Mouse (Mus musculus) limb, embryonic 10.5 days (tissue): ENCODE measurements around the gene Spx. TPM values are rescaled to one million over a fixed set of nuclear protein-coding genes. Genes with fewer than 3 reads are reported as not detected.

ENCODE experiments used
- DNase-seq: peaks from one replicate; pipeline ENCODE4 v3.0.0-alpha.2; 2017; ENCODE audit warnings: low spot score
- H3K27ac ChIP-seq: fragments of 300-500 bp; sonication (generic); 2 replicates; pipeline ENCODE4 v1.5.1; 2016; ENCODE audit warnings: mild to moderate bottlenecking
- H3K27me3 ChIP-seq: fragments of 300-500 bp; sonication (generic); 2 replicates; pipeline ENCODE4 v1.6.1; 2016; ENCODE audit warnings: low read depth, mild to moderate bottlenecking; ENCODE audit not compliant: poor library complexity, severe bottlenecking
- H3K36me3 ChIP-seq: fragments of 300-500 bp; sonication (generic); 2 replicates; pipeline ENCODE4 v1.6.1; 2016; ENCODE audit warnings: mild to moderate bottlenecking, moderate library complexity
- H3K4me1 ChIP-seq: fragments of 300-500 bp; sonication (generic); 2 replicates; pipeline ENCODE4 v1.6.1; 2016
- H3K4me3 ChIP-seq: fragments of 300-500 bp; sonication (generic); 2 replicates; pipeline ENCODE4 v1.5.1; 2016; ENCODE audit warnings: mild to moderate bottlenecking, moderate library complexity
- H3K9me3 ChIP-seq: fragments of 300-500 bp; sonication (generic); replicated peaks from 2 replicates; pipeline ENCODE4 v1.6.1; 2016; ENCODE audit warnings: mild to moderate bottlenecking
- WGBS: fragments of 180-500 bp; shearing (Covaris S2); methylation state at CpG from one replicate; pipeline ENCODE4 v1.1.7; 2016; 5-methylcytosine and 5-hydroxymethylcytosine counted together
- polyA plus RNA-seq: library from polyadenylated mRNA; unstranded; fragments of >200 nt; fragmentation: Nextera tagmentation; extraction: Ambion mirVana; gene quantifications from 2 replicates; pipeline ENCODE4 v1.2.1, GENCODE M21; 2016

The Spx gene
- polyA plus RNA-seq, 1 experiment from 2014 or later = 0.78 TPM

DNA sequence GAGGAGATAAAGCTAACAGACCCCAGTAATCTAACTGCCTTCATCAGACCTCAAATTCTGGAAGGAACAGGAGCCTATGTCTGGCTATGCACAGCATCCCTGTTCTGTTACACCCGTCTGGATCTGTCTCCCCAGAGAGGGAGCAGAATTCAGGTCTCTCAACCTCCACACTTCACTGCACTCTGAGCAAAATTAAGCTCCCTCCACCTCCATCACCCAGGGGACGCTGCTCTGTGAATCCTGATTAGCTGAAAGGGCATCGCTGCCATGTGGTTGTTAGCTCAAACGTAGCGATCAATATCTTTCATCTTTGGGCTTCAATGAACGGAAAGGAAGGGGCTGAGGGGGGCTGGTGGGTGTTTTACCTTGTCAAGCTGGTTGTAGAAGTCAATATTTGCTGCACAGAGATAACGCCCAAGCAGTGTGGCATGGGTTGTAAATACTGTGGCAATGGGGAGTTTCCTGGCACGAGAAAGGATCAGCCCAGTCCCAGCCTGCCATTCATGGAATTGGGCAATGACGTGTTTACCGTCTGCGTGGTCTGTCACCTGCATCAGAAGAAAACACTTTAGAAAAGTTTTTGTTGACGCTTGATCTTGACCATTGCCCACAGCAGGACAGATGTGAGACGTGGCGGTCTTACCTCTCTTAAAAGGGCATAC lies 45.9 kb downstream of the Spx start:
- H3K27ac ChIP-seq = no peak overlapping the region
- 85% methylated on average over 14 of the region's 14 CpGs for WGBS
- no peaks in the 10 kb centered on the region for H3K4me1 ChIP-seq
- H3K9me3 ChIP-seq = no peaks in the 10 kb centered on the region
- DNase-seq = no peak
- H3K4me3 ChIP-seq = no peak overlapping the region
- H3K27me3 ChIP-seq = no peaks in the 10 kb centered on the region
- no peaks in the 10 kb centered on the region for H3K36me3 ChIP-seq

DNA sequence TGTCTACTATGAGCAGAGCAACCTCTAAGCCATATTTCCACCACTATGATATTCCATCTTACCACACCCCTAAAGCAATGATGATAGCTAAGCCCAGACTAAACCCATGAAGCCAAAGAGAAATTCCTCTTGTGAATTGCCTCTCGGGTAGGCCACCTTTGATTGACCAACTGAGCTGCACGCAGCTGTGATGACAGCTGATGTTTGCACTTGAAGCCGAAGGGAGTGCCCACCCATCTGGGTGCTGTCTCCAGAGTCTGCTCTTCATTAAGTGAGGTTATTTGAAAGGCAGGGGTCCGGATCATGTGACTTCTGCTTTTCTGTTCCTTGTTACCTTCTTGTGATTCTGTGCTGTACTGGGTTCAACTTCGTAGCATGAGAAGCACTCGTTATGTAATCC lies 49.0 kb downstream of the Spx start:
- Histone ChIP-seq H3K4me1 (no peaks in the 10 kb centered on the region), H3K36me3 (no peaks in the 10 kb centered on the region), H3K27me3 (no peaks in the 10 kb centered on the region), H3K27ac (no peak overlapping the region), H3K4me3 (no peak overlapping the region), H3K9me3 (no peaks in the 10 kb centered on the region)
- no peak for DNase-seq
- WGBS = 74% methylated on average over 6 of the region's 6 CpGs

Other genes with a start within 250 kb of the Spx start
- gene Slco1a6, start 204.9 kb upstream of the Spx start, polyA plus RNA-seq = not detected in 2 replicates
- not detected in 2 replicates for gene Iapp, start 115.0 kb upstream of the Spx start, polyA plus RNA-seq
- 0.06 TPM in 1 of 2 replicates, not detected in the other for gene Slco1a5, start 90.5 kb upstream of the Spx start, polyA plus RNA-seq
- 13.5 and 17.0 TPM in 2 replicates for gene Pyroxd1, start 67.8 kb upstream of the Spx start, polyA plus RNA-seq
- 30.0 and 31.5 TPM in 2 replicates for gene Recql, start 26.4 kb upstream of the Spx start, polyA plus RNA-seq
- gene Golt1b, start 26.2 kb upstream of the Spx start, polyA plus RNA-seq = 115 and 125 TPM in 2 replicates
- gene Gys2, start 59.7 kb downstream of the Spx start, polyA plus RNA-seq = not detected in 2 replicates
- gene Ldhb, start 94.5 kb downstream of the Spx start, polyA plus RNA-seq = 408 and 535 TPM in 2 replicates
- 0.09 and 0.16 TPM in 2 replicates for gene Kcnj8, start 158.2 kb downstream of the Spx start, polyA plus RNA-seq